Mouse (Mus musculus) liver, adult 2 months (tissue): ENCODE measurements around the gene Pbld2. TPM values are rescaled to one million over a fixed set of nuclear protein-coding genes. Genes with fewer than 3 reads are reported as not detected.
"Not testable (repeated sequence)": the region's sequence is repeated elsewhere in the genome, so short reads cannot be mapped to it uniquely, and the experiment has no call there.

Experiments
- DNase-seq: peaks from one replicate; pipeline ENCODE4 v3.0.0-alpha.2; 2011; ENCODE audit warnings: low read depth, low spot score; ENCODE audit errors: extremely low read depth
- H3K27ac ChIP-seq: fragments of 200-500 bp; replicated peaks from 2 replicates; pipeline ENCODE4 v1.5.1; 2012; ENCODE audit warnings: low read depth, mild to moderate bottlenecking, control low read depth, inconsistent platforms, low read length; ENCODE audit not compliant: insufficient read depth
- H3K27me3 ChIP-seq: fragments of 200-500 bp; 2 replicates; pipeline ENCODE4 v1.6.1; 2012; ENCODE audit warnings: mild to moderate bottlenecking, moderate library complexity, low read length, inconsistent platforms; ENCODE audit not compliant: control insufficient read depth, insufficient read depth
- H3K36me3 ChIP-seq: fragments of 200-500 bp; 2 replicates; pipeline ENCODE4 v1.6.1; 2012; ENCODE audit warnings: low read length, inconsistent platforms; ENCODE audit not compliant: control insufficient read depth, insufficient read depth
- H3K4me1 ChIP-seq: fragments of 200-500 bp; 2 replicates; pipeline ENCODE4 v1.6.1; 2011; ENCODE audit warnings: low read length; ENCODE audit not compliant: control insufficient read depth, insufficient read depth
- H3K4me3 ChIP-seq: fragments of 200-500 bp; 2 replicates; pipeline ENCODE4 v1.5.1; 2011; ENCODE audit warnings: low read depth, mild to moderate bottlenecking, control low read depth, low read length, moderate library complexity; ENCODE audit not compliant: insufficient read depth
- H3K79me2 ChIP-seq: fragments of 200-500 bp; 2 replicates; pipeline ENCODE4 v1.6.1; 2012; ENCODE audit warnings: inconsistent platforms, mild to moderate bottlenecking, low read length, moderate library complexity; ENCODE audit not compliant: control insufficient read depth, insufficient read depth
- H3K9ac ChIP-seq: fragments of 200-500 bp; 2 replicates; pipeline ENCODE4 v1.6.1; 2012; ENCODE audit warnings: low read depth, mild to moderate bottlenecking, control low read depth, inconsistent platforms, low read length
- CTCF ChIP-seq: fragments of 200-500 bp; IDR thresholded peaks from 2 replicates; pipeline ENCODE4 v1.5.1; 2011; ENCODE audit warnings: low read depth, low read length, control low read depth
- POLR2A ChIP-seq: fragments of 200-500 bp; IDR thresholded peaks from 2 replicates; pipeline ENCODE4 v1.6.1; 2011; ENCODE audit warnings: low read length, control low read depth; ENCODE audit not compliant: insufficient read depth; ENCODE audit errors: extremely low read depth
- WGBS: fragments of 180-500 bp; shearing (Covaris S2); methylation state at CpG from one replicate; pipeline ENCODE4 v1.1.7; 2018; 5-methylcytosine and 5-hydroxymethylcytosine counted together
- polyA plus RNA-seq: library from polyadenylated mRNA; depleted of rRNA; stranded (reverse); fragments of >200 nt; gene quantifications from 2 replicates; pipeline ENCODE4 v1.2.3, GENCODE M21; 2012
- total RNA-seq: library from RNA; depleted of rRNA; stranded (reverse); fragments of >200 nt; gene quantifications from 2 replicates; pipeline ENCODE4 v1.2.3, GENCODE M21; 2014

Gene Pbld2
- total and polyA plus RNA-seq, 2 experiments, result 106 to 115 TPM

DNA sequence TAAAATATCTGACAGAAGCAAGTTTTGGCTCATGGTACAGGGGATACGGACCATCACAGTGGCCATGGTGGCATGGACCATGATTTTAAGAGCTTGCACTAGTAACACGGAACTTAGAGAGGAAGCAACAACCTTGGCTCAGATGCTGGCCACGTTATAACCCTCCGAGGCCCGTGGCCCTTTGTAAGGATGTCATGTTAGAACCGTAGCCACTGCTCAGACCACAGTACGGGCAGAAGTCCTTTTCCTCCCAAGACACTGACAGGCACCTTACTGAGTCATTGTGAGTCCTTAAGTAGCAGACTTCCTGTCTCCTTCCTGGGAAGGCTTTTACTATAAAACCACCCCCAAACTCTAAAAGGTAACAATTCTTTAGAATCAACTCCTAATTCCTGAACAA, 27.2 kb downstream of the Pbld2 start:
- no peak for TF ChIP-seq POLR2A
- TF ChIP-seq CTCF, result no peak
- DNase-seq, result no peak
- WGBS, result 79% methylated on average over 7 of the region's 7 CpGs
- H3K9ac ChIP-seq, result no peak overlapping the region
- no peak overlapping the region; the same call in 1 of the 2 replicates for H3K27ac ChIP-seq
- no peaks in the 10 kb centered on the region for H3K27me3 ChIP-seq
- peaks cover 56% of the 10 kb centered on the region for H3K36me3 ChIP-seq
- H3K4me1 ChIP-seq, result peaks cover 11% of the 10 kb centered on the region
- H3K4me3 ChIP-seq, result no peak overlapping the region
- no peaks in the 10 kb centered on the region for H3K79me2 ChIP-seq

DNA sequence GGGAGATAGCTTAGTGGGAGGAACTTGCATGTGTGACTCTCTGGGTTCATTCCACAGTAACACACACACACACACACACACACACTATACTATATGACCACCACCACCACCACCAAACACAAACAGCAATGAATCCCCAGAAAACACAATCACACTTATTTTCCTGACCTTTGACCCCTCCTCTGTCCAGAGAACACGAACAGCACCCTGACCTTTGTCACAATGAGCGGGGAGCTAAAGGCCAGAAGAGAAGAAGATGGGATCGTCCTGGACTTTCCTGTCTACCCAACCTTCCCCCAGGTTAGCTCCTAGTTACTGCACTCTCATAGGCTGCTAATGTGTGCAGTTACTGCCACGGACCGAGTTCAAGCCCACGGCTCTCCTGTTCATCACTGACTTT, 27.9 kb downstream of the Pbld2 start:
- DNase-seq, result peak; percentile 60
- Histone ChIP-seq H3K27me3 (no peaks in the 10 kb centered on the region), H3K79me2 (no peaks in the 10 kb centered on the region), H3K4me1 (peaks cover 10% of the 10 kb centered on the region), H3K9ac (no peak overlapping the region), H3K4me3 (no peak overlapping the region), H3K36me3 (peaks cover 59% of the 10 kb centered on the region), H3K27ac (peak overlapping the region; percentile 33)
- TF ChIP-seq CTCF, result no peak
- no peak for TF ChIP-seq POLR2A
- WGBS, result 54% methylated on average over 6 of the region's 6 CpGs

DNA sequence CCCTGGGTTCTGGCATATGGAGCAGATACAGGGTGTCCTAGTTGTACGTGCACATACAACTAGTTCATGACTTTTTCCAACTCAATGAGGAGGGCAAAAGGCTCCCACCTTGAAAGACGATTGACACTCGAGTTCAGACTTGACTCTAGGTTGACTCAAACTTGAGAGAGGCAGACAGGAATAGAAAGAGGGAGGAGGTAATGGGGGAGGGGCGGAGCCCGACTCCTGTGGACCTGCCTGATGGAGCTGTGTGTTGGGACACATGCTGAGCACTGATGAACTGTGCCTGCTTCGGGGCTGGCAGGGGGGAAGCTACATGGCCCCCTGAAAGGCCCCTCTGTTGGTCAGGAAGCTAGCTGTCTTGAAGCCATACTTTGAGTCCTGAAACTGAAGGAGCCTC, 28.9 kb downstream of the Pbld2 start:
- no peaks in the 10 kb centered on the region for H3K27me3 ChIP-seq
- no peak for DNase-seq
- H3K27ac ChIP-seq, result no peak overlapping the region
- WGBS, result 79% methylated on average over 6 of the region's 6 CpGs
- peaks cover 10% of the 10 kb centered on the region; the same call in 1 of the 2 replicates for H3K4me1 ChIP-seq
- no peak overlapping the region for H3K9ac ChIP-seq
- no peaks in the 10 kb centered on the region for H3K79me2 ChIP-seq
- H3K36me3 ChIP-seq, result peaks cover 52% of the 10 kb centered on the region
- H3K4me3 ChIP-seq, result no peak overlapping the region
- no peak for TF ChIP-seq CTCF
- no peak for TF ChIP-seq POLR2A

DNA sequence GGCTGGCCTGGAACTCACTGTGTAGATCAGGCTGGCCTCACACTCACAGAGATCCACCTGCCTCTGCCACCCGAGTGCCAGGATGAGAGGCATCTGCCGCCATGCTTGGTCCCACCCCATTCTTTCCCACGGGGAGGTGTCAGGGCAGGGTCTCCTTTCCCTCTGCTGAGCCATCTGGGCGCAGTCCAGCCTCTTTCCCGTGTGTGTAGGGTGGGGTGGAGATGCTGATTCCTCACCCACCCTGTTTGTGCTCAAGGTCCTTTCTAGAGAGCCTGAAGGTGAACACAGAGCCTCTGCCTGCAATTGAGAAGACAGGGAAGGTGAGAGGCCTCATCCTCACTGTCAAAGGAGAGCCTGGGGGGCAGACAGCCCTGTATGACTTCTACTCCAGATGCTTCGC, 30.0 kb downstream of the Pbld2 start:
- not testable (repeated sequence) for H3K27me3 ChIP-seq, H3K79me2 ChIP-seq, H3K4me3 ChIP-seq, H3K9ac ChIP-seq, H3K27ac ChIP-seq, DNase-seq
- H3K4me1 ChIP-seq, result peaks cover 10% of the 10 kb centered on the region; the same call in 1 of the 2 replicates
- WGBS, result 90% methylated on average over 6 of the region's 6 CpGs
- H3K36me3 ChIP-seq, result peaks cover 52% of the 10 kb centered on the region

DNA sequence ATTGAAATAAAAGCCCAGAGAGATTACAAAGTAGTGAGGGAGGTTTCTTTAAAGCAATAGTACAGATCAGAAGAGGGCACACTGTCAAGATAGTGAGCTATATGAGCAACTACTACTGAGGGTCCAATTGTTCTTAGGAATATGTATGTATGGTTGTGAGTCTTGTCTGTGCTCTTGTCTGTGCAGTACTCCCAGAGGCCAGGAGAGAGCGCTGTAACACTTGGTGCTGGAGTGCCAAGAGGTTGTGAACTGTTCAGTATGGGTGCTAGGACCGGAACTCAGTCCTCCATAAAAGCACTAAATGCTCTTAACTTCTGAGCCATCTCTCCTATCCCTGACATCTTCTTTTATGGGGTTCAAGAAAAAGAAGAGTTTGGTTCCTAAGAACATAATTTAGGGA, 30.5 kb downstream of the Pbld2 start:
- Histone ChIP-seq H3K27ac (no peak overlapping the region), H3K27me3 (no peaks in the 10 kb centered on the region), H3K4me3 (no peak overlapping the region), H3K36me3 (peaks cover 48% of the 10 kb centered on the region), H3K9ac (no peak overlapping the region), H3K4me1 (peaks cover 10% of the 10 kb centered on the region; the same call in 1 of the 2 replicates), H3K79me2 (no peaks in the 10 kb centered on the region)
- TF ChIP-seq CTCF, result peak; percentile 46; the same call in 1 of the 2 replicates
- no peak for TF ChIP-seq POLR2A
- WGBS, result 81% methylated on average over 2 of the region's 2 CpGs
- DNase-seq, result no peak

DNA sequence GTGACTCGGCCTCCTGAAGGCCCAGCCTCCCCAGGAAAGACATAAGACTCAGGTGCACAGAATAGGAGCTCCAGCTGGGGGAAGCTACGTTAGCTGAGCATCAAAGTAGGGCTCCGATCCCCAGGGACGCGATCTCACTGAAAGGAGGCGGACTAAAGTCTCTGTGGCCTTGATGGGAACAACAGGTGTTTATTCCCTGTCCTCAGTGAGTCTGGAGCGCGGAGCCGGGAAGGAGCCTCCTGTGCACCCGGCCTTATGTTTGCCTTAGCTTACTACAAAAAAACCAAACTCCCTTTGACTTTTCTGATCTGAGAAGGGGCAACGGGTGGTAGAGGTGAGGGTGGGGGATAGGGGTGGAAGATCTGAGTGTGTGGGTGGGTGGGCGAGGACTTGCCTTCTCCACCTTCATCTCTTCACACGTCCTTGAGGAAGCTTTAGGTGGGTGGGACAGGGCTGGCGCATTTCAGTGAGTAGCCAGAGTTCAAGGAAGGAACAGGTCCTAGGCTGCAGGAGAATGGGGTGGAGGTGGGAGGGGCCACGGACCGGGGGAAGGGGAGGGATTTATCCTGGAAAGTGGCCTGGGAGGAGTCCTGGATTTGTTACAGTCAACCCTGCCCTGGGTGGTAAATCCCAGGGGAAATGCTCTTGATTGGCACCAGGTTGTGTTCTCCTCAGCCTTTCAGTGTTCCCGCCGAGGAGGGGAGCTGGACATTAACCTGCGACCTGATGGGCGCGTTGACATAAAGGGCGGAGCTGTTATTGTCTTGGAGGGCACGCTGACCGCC, 33.0 kb downstream of the Pbld2 start:
- TF ChIP-seq CTCF (no peak), POLR2A (no peak)
- no peak overlapping the region for H3K9ac ChIP-seq
- no peaks in the 10 kb centered on the region for H3K79me2 ChIP-seq
- no peak overlapping the region for H3K4me3 ChIP-seq
- H3K27me3 ChIP-seq, result no peaks in the 10 kb centered on the region
- H3K36me3 ChIP-seq, result peaks cover 41% of the 10 kb centered on the region
- 61% methylated on average over 24 of the region's 24 CpGs for WGBS
- DNase-seq, result peak; percentile 71
- H3K4me1 ChIP-seq, result peaks cover 7% of the 10 kb centered on the region; the same call in 1 of the 2 replicates
- no peak overlapping the region for H3K27ac ChIP-seq
